Mouse (Mus musculus) subcutaneous adipose tissue, adult 2 months (tissue): ENCODE measurements around the gene Fbxo7. TPM values are rescaled to one million over a fixed set of nuclear protein-coding genes. Genes with fewer than 3 reads are reported as not detected.

ENCODE experiments used
- polyA plus RNA-seq: library from polyadenylated mRNA; depleted of rRNA; stranded (reverse); fragments of >200 nt; gene quantifications from 2 replicates; pipeline ENCODE4 v1.2.3, GENCODE M21; 2012; ENCODE audit warnings: low replicate concordance; rRNA removed

Gene Fbxo7
- polyA plus RNA-seq: 29.3 and 31.0 TPM in 2 replicates

DNA sequence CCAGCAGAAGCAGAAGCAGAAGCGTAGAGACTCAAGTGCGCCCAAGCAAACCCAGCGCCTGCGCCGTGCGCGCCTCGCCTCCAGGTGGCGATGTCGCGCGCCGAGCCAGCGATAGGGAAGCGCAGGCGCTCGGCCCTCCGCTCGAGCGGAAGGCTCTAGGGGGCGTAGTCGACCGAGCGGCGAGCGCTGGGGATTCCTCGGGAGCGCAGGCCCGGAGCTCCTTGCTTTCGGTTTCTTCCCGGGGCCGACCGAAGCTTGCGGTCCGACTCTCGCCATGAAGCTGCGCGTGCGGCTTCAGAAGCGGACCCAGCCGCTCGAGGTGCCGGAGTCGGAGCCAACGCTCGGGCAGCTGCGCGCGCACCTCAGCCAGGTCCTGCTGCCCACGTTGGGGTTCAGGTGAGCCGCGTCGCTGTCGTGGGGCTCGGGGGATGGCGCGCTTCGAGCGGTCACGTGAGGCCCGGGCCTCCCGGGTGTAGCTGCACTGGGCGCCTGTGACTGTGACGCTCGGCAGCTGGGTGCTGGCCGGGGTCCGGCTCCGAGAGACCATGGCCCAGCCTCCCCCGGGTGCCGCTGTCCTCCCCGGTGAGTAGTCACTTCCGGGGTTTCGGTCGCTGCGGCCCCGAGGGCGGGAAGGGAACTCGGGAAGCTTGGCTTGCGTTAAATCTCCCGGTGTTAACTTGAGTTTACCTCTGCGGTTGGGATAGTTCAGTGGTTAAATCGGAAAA lies at the start of gene Fbxo7:
Gene Fbxo7 (plus strand): TSS at position 224 of the 725 bp plus-strand sequence.

DNA sequence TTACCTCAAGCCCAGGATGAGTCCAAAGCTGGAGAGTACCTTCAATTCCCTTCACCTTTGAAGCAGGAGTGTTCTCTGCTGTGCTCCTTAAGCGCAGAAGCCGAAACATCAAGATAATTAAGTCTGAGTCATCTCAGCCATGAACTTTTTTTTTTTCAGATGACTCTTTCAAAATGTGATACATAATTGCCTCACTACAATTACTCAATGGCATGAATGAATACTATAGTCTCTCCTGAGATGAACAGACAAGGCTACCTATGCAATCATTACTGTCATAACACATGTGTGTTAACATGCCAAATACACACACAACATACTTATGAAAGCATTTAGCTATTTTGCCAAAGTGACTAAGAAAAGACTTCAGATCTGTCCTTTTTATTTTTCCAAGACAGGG lies 10.0 kb upstream of the Fbxo7 start, which contains the start of gene Bpifc:
Gene Bpifc (minus strand): TSS at position 115 of the 400 bp plus-strand sequence.

Other genes with a start within 250 kb of the Fbxo7 start
- gene Pwp1, start 192.5 kb upstream of the Fbxo7 start, polyA plus RNA-seq: 9.8 and 21.2 TPM in 2 replicates
- 17.0 and 28.9 TPM in 2 replicates for gene Prdm4, start 104.8 kb upstream of the Fbxo7 start, polyA plus RNA-seq
- 0.19 TPM in 1 of 2 replicates, not detected in the other for gene Ascl4, start 94.3 kb upstream of the Fbxo7 start, polyA plus RNA-seq
- gene Rtcb, start 64.1 kb upstream of the Fbxo7 start, polyA plus RNA-seq: 67.0 and 98.1 TPM in 2 replicates
- not detected in 2 replicates for gene Bpifc, start 10.1 kb upstream of the Fbxo7 start, polyA plus RNA-seq